Mouse (Mus musculus) bone marrow, adult 2 months (tissue): Measurements from ENCODE around the gene Txndc2.

Experiments used
- CTCF ChIP-seq: fragments of 200-500 bp; IDR thresholded peaks from 2 replicates; pipeline ENCODE4 v1.5.1; 2011; ENCODE audit warnings: low read length, control low read depth; ENCODE audit not compliant: control insufficient read depth, insufficient read depth
- POLR2A ChIP-seq: fragments of 200-500 bp; IDR thresholded peaks from 2 replicates; pipeline ENCODE4 v1.6.1; 2011; ENCODE audit warnings: low read depth, mild to moderate bottlenecking, control low read depth, low read length, borderline replicate concordance; ENCODE audit not compliant: control insufficient read depth

- no peak for TF ChIP-seq POLR2A
- no peak for TF ChIP-seq CTCF
These were observed 47.3 kb downstream of the Txndc2 start for GRCm38 (mm10) chr17:65594687-65595086.
